Mouse (Mus musculus) right cerebral cortex, postnatal 10 days (tissue): ENCODE measurements around the gene 1810010H24Rik.
"Not testable (repeated sequence)": the region's sequence is repeated elsewhere in the genome, so short reads cannot be mapped to it uniquely, and the experiment has no call there.

ENCODE experiments used
- DNase-seq, 2 experiments: peaks; one replicate each; pipeline ENCODE4 v3.0.0; 2021; ENCODE audit warnings: low spot score in 2 of 2

The 1810010H24Rik gene

GRCm38 (mm10) chr11:107012324-107013017 is 13.0 kb upstream of the 1810010H24Rik start:
- peak; percentile 97 for DNase-seq

DNA sequence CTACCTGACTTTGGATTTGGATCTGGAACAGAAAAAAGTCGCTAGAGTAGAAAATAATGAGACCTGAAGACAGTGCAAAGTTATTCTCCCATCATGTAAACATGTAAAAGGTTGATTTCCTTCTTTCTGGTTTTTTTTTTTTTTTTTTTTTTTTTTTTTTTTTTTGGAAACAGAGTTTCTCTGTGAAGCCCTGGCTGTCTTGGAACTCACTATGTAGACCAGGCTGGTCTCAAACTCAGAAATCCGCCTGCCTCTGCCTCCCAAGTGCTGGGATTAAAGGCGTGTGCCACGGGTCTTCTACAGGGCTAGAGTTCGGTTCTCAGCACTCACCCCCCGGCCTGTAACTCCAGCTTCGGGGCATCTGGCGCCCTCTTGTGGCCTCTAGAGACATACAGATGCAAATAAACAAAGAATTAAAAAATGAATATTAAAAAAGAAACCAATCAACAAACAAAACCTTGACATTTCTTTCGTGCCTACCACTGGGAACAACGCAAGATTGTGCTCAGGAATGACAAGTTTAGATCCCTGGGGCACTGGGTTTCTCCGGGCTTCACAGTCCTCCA is 11.4 kb upstream of the 1810010H24Rik start:
- DNase-seq: no peak

- DNase-seq: no peak
These were observed 10.7 kb upstream of the 1810010H24Rik start for GRCm38 (mm10) chr11:107014597-107015309.

- DNase-seq: not testable (repeated sequence)
These were observed 9.8 kb upstream of the 1810010H24Rik start for GRCm38 (mm10) chr11:107015535-107016187.

- DNase-seq: no peak
These were observed 8.6 kb upstream of the 1810010H24Rik start for GRCm38 (mm10) chr11:107016893-107017292.

GRCm38 (mm10) chr11:107017339-107017886 is 8.1 kb upstream of the 1810010H24Rik start:
- no peak for DNase-seq

- no peak for DNase-seq
These were observed 6.9 kb upstream of the 1810010H24Rik start for GRCm38 (mm10) chr11:107018606-107019005.

- DNase-seq: no peak
These were observed 6.2 kb upstream of the 1810010H24Rik start for GRCm38 (mm10) chr11:107019318-107019717.

GRCm38 (mm10) chr11:107019722-107020121 is 5.8 kb upstream of the 1810010H24Rik start:
- DNase-seq: not testable (repeated sequence)

GRCm38 (mm10) chr11:107022050-107022683 is 3.3 kb upstream of the 1810010H24Rik start:
- DNase-seq: no peak

- no peak for DNase-seq
These were observed 1.1 kb upstream of the 1810010H24Rik start for GRCm38 (mm10) chr11:107024406-107024805.

DNA sequence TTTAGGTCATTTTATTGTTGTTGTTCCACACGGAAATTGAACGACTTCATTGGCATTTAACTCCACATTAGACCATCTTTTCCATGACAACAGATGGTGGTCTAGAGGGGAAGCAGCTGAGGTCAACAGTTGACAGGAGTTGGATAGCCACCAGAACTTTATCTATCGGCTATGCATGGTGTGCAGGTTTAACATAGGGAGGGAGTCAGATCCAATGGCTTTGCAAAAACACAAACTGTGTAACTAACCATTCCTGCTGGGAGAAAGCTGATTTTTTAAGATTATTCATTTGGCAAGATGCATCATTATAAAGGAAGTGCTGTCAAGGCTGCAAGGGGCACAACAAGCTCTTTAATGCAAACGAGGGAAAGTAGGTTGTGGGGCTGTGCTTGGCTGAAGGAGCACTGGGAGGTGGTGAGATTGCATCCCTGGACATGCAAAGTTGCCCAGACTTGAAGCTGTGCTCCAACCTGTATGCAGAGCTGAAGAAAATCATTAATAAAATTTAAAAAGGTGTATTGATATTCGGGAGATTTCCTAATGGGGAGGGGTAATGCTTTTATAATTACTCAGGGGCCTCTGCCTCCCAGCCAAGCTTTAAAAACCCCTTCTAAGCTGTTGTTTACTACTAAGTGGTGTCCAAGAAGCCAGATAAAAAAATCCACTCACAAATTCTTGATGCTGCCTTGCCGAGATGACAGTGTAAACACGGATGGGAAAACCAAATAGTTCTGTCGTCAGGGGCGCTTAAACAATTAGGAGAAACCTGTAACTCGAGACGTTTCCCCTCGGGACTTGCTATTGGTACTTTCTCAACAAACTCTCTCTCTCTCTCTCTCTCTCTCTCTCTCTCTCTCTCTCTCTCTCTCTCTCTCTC is 1.3 kb downstream of the 1810010H24Rik start:
- DNase-seq: no peak

GRCm38 (mm10) chr11:107027431-107028274 is 2.2 kb downstream of the 1810010H24Rik start:
- DNase-seq: peak; percentile 93

- no peak for DNase-seq
These were observed 2.8 kb downstream of the 1810010H24Rik start for GRCm38 (mm10) chr11:107028275-107028618.

DNA sequence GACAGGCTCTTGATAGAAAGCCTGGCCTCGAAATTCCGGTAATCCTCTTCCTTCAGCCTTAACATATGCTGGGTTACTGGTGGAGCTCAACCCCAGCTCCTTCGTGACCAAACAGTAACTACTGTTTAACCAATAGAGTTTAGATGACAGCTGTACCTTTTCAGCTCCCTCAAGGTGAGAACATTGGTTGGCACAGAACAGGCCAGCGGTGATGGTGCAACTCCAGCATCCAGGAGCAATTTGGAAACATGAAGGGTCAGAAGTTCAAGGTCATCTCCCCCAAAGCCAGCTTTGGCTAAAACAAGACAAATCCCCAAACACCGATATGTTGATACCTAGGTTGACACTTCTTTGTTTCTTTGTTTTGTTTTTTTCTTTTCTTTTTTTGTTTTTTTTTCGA is 3.3 kb downstream of the 1810010H24Rik start:
- DNase-seq: no peak

- no peak for DNase-seq
These were observed 4.1 kb downstream of the 1810010H24Rik start for GRCm38 (mm10) chr11:107029536-107029935.

DNA sequence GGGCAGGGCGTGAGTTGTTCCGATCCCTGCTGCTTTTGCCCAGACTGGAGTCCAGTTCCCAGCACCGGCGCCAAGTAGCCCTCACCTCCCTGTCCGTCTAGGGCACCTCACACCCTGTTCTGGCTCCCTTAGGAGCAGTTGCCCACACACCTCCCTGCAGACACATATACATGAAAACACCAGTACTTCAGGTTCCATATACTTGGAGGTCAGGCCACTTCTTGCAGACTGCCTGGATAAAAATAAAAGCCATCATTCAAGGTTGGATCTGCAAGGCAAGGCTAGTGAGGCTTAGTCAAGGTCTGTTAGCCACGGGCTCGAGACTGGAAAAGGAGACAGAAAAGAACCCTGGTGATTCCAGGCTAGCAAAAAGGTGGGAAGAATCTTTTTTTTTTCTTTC is 6.2 kb downstream of the 1810010H24Rik start:
- DNase-seq: peak in 1 of 2 experiments; percentile 27

DNA sequence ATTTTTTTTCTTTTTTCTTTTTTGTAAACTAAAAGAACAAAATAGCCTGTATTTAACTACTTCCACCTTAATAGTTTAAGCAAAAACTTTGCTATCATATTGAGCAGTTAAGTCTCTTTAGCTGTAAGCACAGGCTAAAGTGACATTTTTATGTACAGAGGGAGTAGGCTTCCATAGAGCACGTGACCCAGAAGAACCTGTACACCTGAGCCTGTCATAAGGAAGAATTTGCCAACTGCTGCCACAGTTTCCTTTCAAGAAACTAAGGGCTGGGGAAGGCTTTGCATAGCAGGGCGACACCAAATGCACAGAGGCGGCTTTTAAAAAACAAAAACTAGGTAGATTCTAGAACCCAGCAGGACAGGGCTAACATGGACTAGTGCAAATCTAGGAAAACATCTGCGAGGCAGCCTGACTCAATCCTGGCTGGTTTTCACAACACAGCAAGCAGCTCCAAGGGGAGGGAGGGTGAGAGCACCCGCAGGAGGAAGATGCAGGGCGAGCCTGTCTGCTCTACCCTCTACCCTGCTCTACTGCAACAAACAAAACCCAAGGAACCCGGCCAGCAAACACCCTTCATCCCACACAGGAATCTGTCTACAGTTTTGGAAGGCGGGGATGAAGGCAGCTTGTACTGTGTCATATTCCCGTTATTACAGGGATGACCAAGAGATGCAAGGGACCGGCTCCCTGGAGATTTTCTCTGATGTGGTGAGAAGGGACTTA is 8.8 kb downstream of the 1810010H24Rik start:
- DNase-seq: no peak

- DNase-seq: no peak
These were observed 13.9 kb downstream of the 1810010H24Rik start for GRCm38 (mm10) chr11:107039417-107039816.
